Mouse (Mus musculus): ENCODE measurements around the gene Sptbn1. TPM values are rescaled to one million over a fixed set of nuclear protein-coding genes. Genes with fewer than 3 reads are reported as not detected.

Gene Sptbn1
- polyA plus RNA-seq, 1 experiment from 2014 or later: 61.9 TPM

DNA sequence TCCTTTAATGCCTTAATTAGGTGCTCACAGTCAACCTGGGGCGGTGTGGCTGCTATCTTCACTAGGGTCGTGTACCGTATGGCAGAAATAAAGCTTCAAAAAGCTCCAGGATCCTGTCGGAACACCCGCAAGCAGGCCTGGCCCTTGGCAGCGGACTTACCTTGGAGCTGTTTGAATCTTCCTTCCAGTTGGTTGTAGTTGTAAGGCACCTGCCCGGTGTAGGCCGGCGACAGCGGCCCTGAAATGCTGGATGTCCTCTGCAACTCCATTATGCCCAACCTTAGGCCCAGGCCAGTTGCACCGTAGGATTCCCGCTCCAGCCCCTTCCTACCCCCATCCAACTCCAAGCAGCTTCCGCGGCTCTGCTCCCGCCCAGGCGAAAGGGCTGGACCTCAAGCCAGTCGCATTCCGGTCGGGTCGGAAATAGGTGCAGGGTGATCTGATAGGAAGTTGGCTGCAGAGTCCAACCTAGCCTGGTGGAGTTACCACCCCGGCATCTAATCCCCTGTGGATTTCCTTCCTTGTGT is 70.3 kb downstream of the Sptbn1 start:
- Histone ChIP-seq H3K36me3 (peaks cover 3% of the 10 kb centered on the region; the same call in 1 of the 2 replicates), H3K27ac (replicated peaks) (peak overlapping the region; percentile 88), H3K27me3 (ENCODE audit: low read depth, poor library complexity, severe bottlenecking) (no peaks in the 10 kb centered on the region), H3K4me1 (peaks cover 31% of the 10 kb centered on the region), H3K4me3 (peak overlapping the region; percentile 62), H3K9me3 (replicated peaks) (no peaks in the 10 kb centered on the region)
- 2% methylated on average over 21 of the region's 21 CpGs for WGBS
- peak; percentile 63 for DNase-seq (ENCODE audit: low spot score)

DNA sequence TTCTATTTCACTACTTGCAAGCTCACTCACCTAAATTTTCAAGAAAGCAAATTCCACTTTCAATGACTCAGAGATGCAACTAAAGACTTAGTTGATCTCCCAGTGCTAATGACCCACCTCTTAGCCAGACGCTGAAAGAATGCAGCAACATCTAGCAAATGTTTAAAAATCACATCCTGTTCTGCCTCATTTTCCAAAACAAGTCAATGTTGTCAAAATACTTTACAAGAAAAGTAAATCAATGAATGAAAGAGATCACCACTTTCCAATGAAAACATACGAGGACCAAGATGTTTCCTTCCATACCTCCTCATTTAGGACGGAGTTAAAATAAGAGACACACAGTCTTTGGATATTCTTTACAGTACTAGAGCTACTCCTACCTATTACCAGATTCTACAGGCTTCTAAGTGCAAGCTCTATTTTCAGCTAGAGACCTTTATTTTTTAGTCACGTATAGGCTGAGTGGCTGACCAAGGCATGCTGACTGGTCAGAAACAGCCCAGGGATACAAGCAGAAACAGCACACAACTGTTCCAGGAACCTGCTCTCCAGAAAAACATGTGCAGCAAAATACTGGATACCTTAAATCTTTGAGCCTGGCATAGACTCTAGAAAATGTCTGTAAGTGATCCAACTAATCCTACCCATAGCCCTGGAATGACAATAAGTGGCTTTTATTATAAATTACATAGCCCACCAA is 71.5 kb downstream of the Sptbn1 start:
- H3K4me3 ChIP-seq: peak overlapping the region; percentile 62
- H3K4me1 ChIP-seq: peaks cover 31% of the 10 kb centered on the region
- 77% methylated on average over 4 of the region's 4 CpGs for WGBS
- no peaks in the 10 kb centered on the region for H3K27me3 ChIP-seq (ENCODE audit: low read depth, poor library complexity, severe bottlenecking)
- no peak for DNase-seq (ENCODE audit: low spot score)
- no peaks in the 10 kb centered on the region for H3K36me3 ChIP-seq
- H3K9me3 ChIP-seq (replicated peaks): no peaks in the 10 kb centered on the region
- H3K27ac ChIP-seq (replicated peaks): no peak overlapping the region

DNA sequence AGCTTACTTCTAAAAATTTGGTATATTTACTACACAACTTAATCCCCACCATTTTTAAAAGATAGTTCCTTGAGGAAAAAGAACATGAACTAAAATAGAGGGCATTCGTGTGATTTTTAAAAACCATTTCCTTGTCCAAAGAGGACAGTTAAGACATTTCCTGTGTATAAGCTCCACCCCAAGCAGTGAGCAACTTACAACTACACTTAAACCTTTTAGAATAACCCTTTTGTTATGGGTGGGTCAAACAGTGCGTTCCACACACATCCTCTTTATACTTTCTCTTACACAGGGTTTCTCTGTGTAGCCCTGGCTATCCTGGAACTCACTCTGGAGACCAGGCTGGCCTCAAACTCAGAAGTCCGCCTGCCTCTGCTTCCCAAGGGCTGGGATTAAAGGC is 72.2 kb downstream of the Sptbn1 start:
- no peaks in the 10 kb centered on the region for H3K27me3 ChIP-seq (ENCODE audit: low read depth, poor library complexity, severe bottlenecking)
- no peak overlapping the region for H3K4me3 ChIP-seq
- DNase-seq (ENCODE audit: low spot score): no peak
- no peaks in the 10 kb centered on the region for H3K36me3 ChIP-seq
- 88% methylated on average over 3 of the region's 3 CpGs for WGBS
- H3K9me3 ChIP-seq (replicated peaks): no peaks in the 10 kb centered on the region
- peaks cover 31% of the 10 kb centered on the region for H3K4me1 ChIP-seq
- no peak overlapping the region for H3K27ac ChIP-seq (replicated peaks)

DNA sequence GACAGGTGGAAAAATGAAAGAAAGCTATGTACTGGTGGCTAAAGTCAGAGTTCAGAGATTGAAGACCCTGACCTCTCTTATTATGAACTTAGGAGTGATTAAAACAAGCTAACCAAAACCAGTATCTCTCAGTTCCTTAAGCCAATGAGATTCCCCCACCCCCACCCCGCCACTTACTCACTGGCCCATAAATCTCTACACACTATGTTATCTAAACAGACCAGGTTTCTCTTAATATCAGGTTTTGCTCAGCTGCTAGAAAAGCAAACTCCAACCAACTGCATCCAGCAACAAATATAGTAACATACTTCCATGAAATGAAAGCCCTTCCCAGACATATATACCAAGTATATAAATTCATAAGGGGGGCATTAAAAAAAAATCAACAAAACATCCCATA is 73.2 kb downstream of the Sptbn1 start:
- WGBS: 90% methylated on average over 1 of the region's 1 CpGs
- Histone ChIP-seq H3K4me1 (peaks cover 31% of the 10 kb centered on the region), H3K27ac (replicated peaks) (no peak overlapping the region), H3K4me3 (no peak overlapping the region), H3K27me3 (ENCODE audit: low read depth, poor library complexity, severe bottlenecking) (no peaks in the 10 kb centered on the region), H3K36me3 (no peaks in the 10 kb centered on the region), H3K9me3 (replicated peaks) (no peaks in the 10 kb centered on the region)
- no peak for DNase-seq (ENCODE audit: low spot score)

DNA sequence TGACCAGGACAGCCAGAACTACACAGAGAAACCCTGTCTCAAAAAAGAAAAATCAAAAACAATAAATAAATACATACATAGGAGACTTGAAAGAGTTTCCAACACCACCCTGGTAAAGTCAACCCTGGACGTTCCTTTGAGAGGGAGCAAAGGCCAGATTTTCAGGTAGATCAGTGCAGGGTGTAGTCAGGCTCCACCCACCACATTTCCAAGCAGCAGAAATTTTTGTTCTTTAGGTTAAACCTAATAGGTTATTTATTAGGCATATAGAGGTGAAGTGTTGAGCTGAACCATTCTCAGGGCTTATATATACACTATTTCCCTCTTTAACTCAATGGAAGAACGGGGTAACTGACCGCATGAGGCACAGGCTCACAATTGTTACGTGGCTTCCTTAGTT is 77.0 kb downstream of the Sptbn1 start:
- DNase-seq (ENCODE audit: low spot score): no peak
- Histone ChIP-seq H3K36me3 (no peaks in the 10 kb centered on the region), H3K9me3 (replicated peaks) (no peaks in the 10 kb centered on the region), H3K4me3 (no peak overlapping the region), H3K27me3 (ENCODE audit: low read depth, poor library complexity, severe bottlenecking) (no peaks in the 10 kb centered on the region), H3K27ac (replicated peaks) (no peak overlapping the region), H3K4me1 (peaks cover 16% of the 10 kb centered on the region)
- whole genome bisulfite sequencing: 95% methylated on average over 4 of the region's 4 CpGs

DNA sequence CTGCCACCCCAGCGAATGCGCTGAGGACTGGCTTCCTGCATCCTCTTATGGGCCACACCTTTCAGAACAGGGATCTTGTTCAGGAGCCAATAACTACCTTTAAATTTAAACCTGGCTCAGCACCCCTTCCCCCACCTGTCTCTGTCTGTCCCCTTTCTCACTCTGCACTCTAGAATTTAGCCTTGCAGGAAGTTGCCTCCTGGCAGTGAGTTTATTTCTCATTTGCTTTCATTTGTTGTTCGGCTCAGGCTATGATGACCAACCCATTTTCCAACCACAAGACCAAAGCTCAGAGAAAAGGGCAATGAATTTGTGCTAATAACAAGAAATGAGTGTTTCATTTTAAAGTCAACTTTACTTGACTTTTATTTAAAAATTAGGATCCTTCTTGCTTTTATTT is 77.9 kb downstream of the Sptbn1 start:
- 88% methylated on average over 3 of the region's 3 CpGs for WGBS
- Histone ChIP-seq H3K4me1 (peaks cover 16% of the 10 kb centered on the region), H3K36me3 (no peaks in the 10 kb centered on the region), H3K4me3 (no peak overlapping the region), H3K9me3 (replicated peaks) (no peaks in the 10 kb centered on the region), H3K27me3 (ENCODE audit: low read depth, poor library complexity, severe bottlenecking) (no peaks in the 10 kb centered on the region), H3K27ac (replicated peaks) (no peak overlapping the region)
- DNase-seq (ENCODE audit: low spot score): no peak

DNA sequence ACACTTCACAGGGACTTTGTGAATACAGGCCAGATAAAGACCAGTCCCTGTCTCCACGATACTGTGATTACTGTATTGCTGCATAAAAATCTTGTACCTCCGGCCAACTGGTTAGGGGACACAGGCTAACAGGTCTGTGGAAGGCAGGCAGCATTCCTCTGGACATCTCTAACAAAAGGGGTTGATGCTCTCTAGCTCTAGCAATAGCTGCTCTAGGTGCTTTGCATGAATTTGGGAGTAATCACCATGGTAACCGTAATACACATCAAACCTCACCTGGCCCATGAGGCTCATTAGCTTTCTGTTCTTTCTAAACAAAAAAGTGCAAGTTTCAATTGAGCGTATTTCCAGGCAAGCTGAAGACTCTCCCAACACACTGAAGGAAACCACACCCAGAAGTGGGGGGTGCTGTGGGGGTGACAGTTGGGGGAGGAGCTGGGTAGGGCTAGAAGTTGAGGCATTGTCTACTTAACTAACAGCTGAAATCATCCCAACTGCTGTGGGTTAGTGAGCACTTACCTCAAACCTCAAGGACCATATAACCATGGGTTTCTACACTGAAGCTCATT is 81.0 kb downstream of the Sptbn1 start:
- no peaks in the 10 kb centered on the region for H3K9me3 ChIP-seq (replicated peaks)
- H3K36me3 ChIP-seq: no peaks in the 10 kb centered on the region
- DNase-seq (ENCODE audit: low spot score): no peak
- WGBS: 86% methylated on average over 4 of the region's 4 CpGs
- no peak overlapping the region for H3K4me3 ChIP-seq
- no peak overlapping the region for H3K27ac ChIP-seq (replicated peaks)
- H3K4me1 ChIP-seq: peaks cover 11% of the 10 kb centered on the region
- H3K27me3 ChIP-seq (ENCODE audit: low read depth, poor library complexity, severe bottlenecking): no peaks in the 10 kb centered on the region

DNA sequence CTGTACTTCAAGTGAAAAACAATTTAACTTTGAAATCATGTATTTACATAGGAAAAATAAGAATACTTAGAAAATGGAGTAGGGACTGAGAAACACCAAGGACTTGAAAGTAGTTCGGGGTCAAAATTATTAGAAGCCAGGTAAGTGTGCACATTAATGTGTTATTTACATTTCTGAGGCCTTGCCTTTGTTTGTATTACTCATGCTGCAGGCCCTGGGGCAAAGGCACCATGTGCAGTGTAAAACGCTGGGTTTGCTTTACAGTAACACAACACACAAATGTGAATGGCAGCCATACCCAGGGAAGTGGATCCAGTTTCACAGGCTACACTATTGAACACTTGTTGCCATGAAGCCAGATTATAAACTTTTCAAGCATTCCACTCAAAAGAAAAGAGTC is 83.4 kb downstream of the Sptbn1 start:
- Histone ChIP-seq H3K4me3 (no peak overlapping the region), H3K9me3 (replicated peaks) (no peaks in the 10 kb centered on the region), H3K36me3 (no peaks in the 10 kb centered on the region), H3K27ac (replicated peaks) (no peak overlapping the region), H3K27me3 (ENCODE audit: low read depth, poor library complexity, severe bottlenecking) (no peaks in the 10 kb centered on the region), H3K4me1 (peaks cover 11% of the 10 kb centered on the region)
- 88% methylated on average over 2 of the region's 2 CpGs for WGBS
- no peak for DNase-seq (ENCODE audit: low spot score)

DNA sequence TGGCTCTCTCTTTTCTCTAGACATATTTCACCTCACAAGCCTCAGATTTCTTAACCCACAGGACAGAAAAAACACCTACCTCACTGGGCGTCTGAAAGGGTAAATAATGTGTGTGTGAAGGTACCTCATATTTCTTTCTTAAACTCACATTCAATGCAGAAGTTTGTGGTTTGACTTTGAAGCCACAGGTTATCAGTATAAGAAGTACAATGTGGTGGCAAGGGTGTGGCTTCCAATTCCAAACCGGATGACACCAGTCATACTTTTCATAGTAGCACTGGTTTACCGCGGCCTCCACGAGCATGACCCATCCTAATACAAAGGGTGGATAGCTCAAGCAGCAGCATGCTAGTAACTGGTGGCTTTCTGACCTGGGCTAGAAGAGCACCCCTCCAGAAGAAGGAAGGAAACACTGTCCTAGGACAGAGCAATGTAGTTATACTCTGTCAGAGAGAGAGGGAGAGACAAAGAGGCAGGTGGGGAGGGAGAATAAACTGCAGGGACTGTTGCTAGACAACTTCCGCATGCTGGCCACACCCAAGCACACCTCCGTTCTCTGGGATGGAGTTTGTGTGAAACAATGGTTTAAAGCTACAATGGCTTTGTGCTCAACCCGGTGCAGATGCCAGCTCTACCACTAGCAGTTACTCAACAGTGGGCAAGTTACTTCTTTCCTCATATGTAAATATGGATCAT is 85.1 kb downstream of the Sptbn1 start:
- Histone ChIP-seq H3K4me3 (no peak overlapping the region), H3K4me1 (peaks cover 11% of the 10 kb centered on the region), H3K36me3 (no peaks in the 10 kb centered on the region), H3K27me3 (ENCODE audit: low read depth, poor library complexity, severe bottlenecking) (no peaks in the 10 kb centered on the region), H3K27ac (replicated peaks) (no peak overlapping the region), H3K9me3 (replicated peaks) (no peaks in the 10 kb centered on the region)
- WGBS: 88% methylated on average over 8 of the region's 8 CpGs
- DNase-seq (ENCODE audit: low spot score): no peak

DNA sequence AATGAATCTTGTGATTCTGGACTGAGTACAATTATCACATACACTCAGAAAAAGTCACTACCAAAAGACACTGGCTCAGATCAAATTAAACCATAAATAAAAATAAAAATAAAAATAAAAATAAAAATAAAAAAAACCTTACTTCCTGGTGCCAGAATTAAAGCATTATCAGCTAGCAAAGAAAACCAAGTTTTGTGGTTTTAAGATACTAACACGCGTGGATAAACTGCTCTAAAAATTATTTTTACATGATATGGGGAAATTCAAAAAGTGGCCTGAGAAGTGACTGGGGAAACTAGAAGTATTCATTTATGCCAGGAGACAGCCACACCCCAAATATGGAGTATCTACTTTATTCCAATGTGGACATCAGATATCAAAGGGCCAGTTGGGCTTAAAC is 89.8 kb downstream of the Sptbn1 start:
- no peak for DNase-seq (ENCODE audit: low spot score)
- H3K27ac ChIP-seq (replicated peaks): no peak overlapping the region
- 96% methylated on average over 2 of the region's 2 CpGs for WGBS
- no peaks in the 10 kb centered on the region for H3K27me3 ChIP-seq (ENCODE audit: low read depth, poor library complexity, severe bottlenecking)
- H3K9me3 ChIP-seq (replicated peaks): no peaks in the 10 kb centered on the region
- H3K4me3 ChIP-seq: no peak overlapping the region
- peaks cover 10% of the 10 kb centered on the region; the same call in 1 of the 2 replicates for H3K4me1 ChIP-seq
- no peaks in the 10 kb centered on the region for H3K36me3 ChIP-seq

DNA sequence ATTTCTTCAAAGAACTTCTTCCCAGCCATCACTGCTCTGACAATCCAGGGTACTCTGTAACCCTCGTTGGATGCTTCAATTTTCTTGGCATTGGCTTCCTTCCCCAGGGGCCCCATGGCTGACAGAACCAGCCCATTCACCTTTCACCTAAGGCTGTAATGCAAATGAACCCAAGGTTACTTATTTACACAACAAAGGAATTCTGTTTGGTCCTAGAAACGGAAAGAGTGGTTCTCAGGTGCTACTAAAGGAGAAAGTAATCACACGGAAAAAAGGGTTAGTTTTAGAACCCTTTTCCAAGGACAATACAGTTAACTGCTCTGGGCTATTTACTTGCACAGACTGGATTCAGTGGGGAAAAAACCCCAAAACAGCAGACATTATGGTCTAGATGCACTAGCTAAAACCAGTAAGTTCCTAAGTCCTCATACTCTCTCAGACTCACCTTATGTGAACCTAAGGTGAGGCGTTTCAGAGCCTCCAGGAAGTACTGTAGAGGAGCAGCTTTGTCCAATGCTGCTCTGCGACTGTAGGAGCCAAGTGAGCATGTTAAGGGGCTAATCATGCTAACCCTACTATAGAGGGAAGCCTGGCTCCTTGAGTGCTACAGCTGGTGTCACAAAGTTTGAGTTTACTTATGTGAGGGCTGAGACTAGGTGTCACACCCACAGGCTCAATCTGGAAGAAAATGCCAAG is 90.7 kb downstream of the Sptbn1 start:
- DNase-seq (ENCODE audit: low spot score): no peak

DNA sequence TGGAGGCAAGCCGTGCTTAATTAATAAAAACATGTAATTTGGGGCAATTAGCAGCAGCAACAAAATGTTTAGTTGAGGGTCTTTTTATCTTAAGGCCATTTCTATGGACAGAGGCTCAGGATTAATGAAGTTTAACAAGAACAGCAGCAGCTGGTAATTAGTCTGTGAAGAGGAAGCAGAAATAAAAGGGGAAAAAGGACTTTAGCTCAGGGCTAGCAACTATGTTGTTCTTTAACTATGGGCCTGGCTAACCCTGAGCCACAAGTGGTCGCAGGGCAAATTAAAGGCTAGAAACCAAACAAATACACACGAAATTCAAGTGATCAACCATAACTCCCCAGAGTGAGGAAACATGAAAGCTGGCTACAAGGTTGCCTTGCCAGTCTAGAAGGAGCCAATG is 91.9 kb downstream of the Sptbn1 start:
- DNase-seq (ENCODE audit: low spot score): no peak
- H3K4me1 ChIP-seq: peaks cover 10% of the 10 kb centered on the region; the same call in 1 of the 2 replicates
- H3K36me3 ChIP-seq: no peaks in the 10 kb centered on the region
- no peaks in the 10 kb centered on the region for H3K27me3 ChIP-seq (ENCODE audit: low read depth, poor library complexity, severe bottlenecking)
- H3K9me3 ChIP-seq (replicated peaks): no peaks in the 10 kb centered on the region
- H3K4me3 ChIP-seq: no peak overlapping the region
- H3K27ac ChIP-seq (replicated peaks): no peak overlapping the region
- 68% methylated on average over 3 of the region's 3 CpGs for WGBS

More for the DNA sequence above, 90.7 kb downstream of the Sptbn1 start:
- Histone ChIP-seq H3K4me3 (no peak overlapping the region), H3K9me3 (replicated peaks) (no peaks in the 10 kb centered on the region), H3K4me1 (peaks cover 10% of the 10 kb centered on the region; the same call in 1 of the 2 replicates), H3K27ac (replicated peaks) (no peak overlapping the region), H3K27me3 (ENCODE audit: low read depth, poor library complexity, severe bottlenecking) (no peaks in the 10 kb centered on the region), H3K36me3 (no peaks in the 10 kb centered on the region)
- WGBS: 46% methylated on average over 5 of the region's 5 CpGs

All from midbrain, embryonic 10.5 days (tissue).